Mouse (Mus musculus): ENCODE data around the gene Chst5. TPM values are rescaled to one million over a fixed set of nuclear protein-coding genes. Genes with fewer than 3 reads are reported as not detected.
A peak's percentile ranks its signal among the peaks of the same experiment; 100 is the strongest.

Gene Chst5
- polyA plus RNA-seq, 1 experiment = 0.06 TPM

DNA sequence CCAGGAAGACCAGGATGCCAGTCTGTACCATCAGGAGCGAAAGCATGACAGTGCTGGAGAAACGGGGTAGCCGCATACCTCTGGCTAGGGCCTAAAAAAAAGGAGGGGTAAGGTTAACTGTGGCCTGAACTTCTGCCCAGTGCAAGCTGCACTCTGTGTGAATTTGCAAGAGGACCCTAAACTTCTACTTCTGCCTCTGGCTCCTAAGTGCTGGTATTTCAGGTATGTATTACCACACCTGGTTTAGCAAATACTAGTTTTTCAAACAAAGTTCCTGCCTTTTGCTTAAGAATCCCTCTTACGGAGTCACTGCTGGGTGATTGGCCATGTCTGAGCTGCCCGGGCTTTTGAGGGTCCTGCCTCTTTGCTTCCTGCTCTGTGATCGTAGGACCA is 19.3 kb downstream of the Chst5 start:
- TF ChIP-seq POLR2A (IDR thresholded peaks at IDR 0.05; ENCODE audit: low read depth, low read length) (no peak), CTCF (conservative IDR thresholded peaks at IDR 0.05; ENCODE audit: insufficient read depth, insufficient read length, low read depth, low read length) (no peak)
- Histone ChIP-seq H3K27ac (ENCODE audit: insufficient read depth, low read depth, low read length) (no peak overlapping the region), H3K27me3 (replicated peaks; ENCODE audit: control insufficient read depth, insufficient read depth, low read length) (no peaks in the 10 kb centered on the region), H3K4me1 (ENCODE audit: control insufficient read depth, insufficient read depth, low read length) (no peaks in the 10 kb centered on the region), H3K4me3 (ENCODE audit: insufficient read depth, low read depth, low read length) (no peak overlapping the region), H3K36me3 (ENCODE audit: control insufficient read depth, insufficient read depth, low read length) (no peaks in the 10 kb centered on the region)
- 67% methylated on average over 6 of the region's 6 CpGs for WGBS
- DNase-seq = no peak

DNA sequence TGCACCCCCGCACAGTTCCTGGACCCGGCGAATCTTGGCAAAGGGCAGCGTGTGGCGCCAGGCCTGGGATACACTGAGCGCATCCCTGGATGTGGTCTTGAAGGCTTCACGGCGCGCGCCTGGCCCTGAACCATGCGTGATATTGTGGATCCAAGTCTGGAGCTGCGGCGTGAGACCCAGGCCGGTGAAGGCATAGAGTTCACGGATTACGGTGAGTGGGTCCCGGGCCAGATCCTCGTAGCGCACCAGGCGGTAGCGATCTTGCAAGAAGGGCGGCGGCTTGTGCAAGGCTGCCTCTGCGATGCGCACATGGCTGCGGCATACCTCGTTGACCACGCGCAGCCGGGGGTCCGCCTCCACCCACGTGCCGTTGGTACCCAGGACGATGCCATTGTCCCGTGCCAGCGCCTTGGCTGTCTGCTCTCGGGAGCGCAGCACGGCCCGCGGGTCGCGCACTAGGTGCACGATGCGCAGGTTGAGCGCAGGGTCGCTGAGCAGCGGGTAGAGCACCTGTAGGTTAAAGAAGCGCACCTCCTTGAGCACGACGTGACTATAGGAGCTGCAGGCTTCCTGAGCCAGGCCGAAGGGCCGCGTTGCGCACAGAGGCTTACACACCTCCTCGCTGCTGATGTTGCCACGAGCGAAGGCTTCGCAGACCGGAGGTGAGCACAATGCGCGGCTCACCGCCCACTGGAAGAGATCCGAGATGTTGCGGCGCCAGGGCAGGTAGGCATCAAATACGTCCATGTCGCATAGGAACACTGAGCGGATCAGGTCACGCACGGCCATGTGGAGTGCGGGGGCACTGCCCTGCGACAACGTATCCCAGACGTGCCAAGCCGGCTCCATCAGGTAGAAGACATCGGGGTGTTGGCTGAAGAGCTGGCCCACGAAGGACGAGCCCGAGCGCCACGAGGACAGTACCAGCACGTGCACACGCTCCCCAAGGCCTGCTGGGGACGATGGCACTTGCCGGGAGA is 20.0 kb downstream of the Chst5 start:
- Histone ChIP-seq H3K4me3 (ENCODE audit: insufficient read depth, low read depth, low read length) (no peak overlapping the region), H3K36me3 (ENCODE audit: control insufficient read depth, insufficient read depth, low read length) (no peaks in the 10 kb centered on the region), H3K27ac (ENCODE audit: insufficient read depth, low read depth, low read length) (no peak overlapping the region), H3K27me3 (replicated peaks; ENCODE audit: control insufficient read depth, insufficient read depth, low read length) (no peaks in the 10 kb centered on the region), H3K4me1 (ENCODE audit: control insufficient read depth, insufficient read depth, low read length) (no peaks in the 10 kb centered on the region)
- TF ChIP-seq CTCF (conservative IDR thresholded peaks at IDR 0.05; ENCODE audit: insufficient read depth, insufficient read length, low read depth, low read length) (no peak), POLR2A (IDR thresholded peaks at IDR 0.05; ENCODE audit: low read depth, low read length) (no peak)
- no peak for DNase-seq
- WGBS = 14% methylated on average over 86 of the region's 86 CpGs

DNA sequence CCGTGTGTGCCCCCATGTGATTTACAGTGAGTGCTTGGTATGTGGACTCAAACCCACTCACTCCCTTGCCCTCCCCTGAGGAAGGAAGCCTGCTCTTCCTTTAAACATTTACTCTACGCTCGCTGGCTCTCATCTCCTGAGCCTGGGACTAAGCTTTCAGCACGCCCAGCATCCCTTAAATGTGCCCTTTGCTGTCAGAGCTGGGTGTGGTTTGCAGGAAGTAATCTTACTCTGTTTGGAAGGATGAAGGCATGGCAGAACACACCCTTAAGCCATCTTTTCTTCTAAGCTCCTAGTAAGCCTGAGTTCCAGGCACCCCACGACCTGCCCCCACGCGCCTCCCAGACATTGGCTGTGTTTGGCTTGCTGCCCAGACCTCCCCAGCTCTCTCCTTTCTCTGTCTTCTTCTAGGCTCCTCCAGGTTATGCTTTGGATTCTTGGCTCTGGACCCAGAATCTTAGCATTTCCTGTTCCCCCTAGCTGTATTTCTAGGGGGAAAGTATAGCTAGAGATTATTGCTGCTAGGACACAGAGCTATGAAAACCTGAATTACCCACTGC is 22.1 kb downstream of the Chst5 start:
- Histone ChIP-seq H3K4me1 (ENCODE audit: control insufficient read depth, insufficient read depth, low read length) (no peaks in the 10 kb centered on the region), H3K4me3 (ENCODE audit: insufficient read depth, low read depth, low read length) (no peak overlapping the region), H3K27me3 (replicated peaks; ENCODE audit: control insufficient read depth, insufficient read depth, low read length) (no peaks in the 10 kb centered on the region), H3K36me3 (ENCODE audit: control insufficient read depth, insufficient read depth, low read length) (no peaks in the 10 kb centered on the region), H3K27ac (ENCODE audit: insufficient read depth, low read depth, low read length) (no peak overlapping the region)
- 24% methylated on average over 7 of the region's 7 CpGs for WGBS
- DNase-seq = no peak
- TF ChIP-seq POLR2A (IDR thresholded peaks at IDR 0.05; ENCODE audit: low read depth, low read length) = no peak
- TF ChIP-seq CTCF (conservative IDR thresholded peaks at IDR 0.05; ENCODE audit: insufficient read depth, insufficient read length, low read depth, low read length) = no peak

DNA sequence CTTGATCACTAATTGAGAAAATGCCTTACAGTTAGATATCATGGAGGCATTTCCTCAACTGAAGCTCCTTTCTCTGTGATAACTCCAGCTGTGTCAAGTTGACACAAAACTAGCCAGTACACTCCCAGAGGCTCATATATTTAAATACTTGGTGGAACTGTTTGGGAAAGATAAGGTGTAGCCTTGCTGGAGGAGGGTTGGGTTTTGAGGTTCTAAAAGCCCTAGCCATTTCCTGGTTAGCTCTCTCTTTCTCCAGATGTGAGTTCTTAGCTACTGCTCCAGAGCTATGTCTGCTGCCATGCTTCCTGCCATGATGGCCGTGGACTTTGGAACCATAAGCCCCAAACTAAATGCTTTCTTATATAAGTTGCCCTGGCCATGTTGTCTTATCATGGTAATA is 22.8 kb downstream of the Chst5 start:
- no peaks in the 10 kb centered on the region for H3K36me3 ChIP-seq (ENCODE audit: control insufficient read depth, insufficient read depth, low read length)
- 80% methylated on average over 1 of the region's 1 CpGs for WGBS
- H3K27ac ChIP-seq (ENCODE audit: insufficient read depth, low read depth, low read length) = no peak overlapping the region
- TF ChIP-seq CTCF (conservative IDR thresholded peaks at IDR 0.05; ENCODE audit: insufficient read depth, insufficient read length, low read depth, low read length) (no peak), POLR2A (IDR thresholded peaks at IDR 0.05; ENCODE audit: low read depth, low read length) (no peak)
- no peaks in the 10 kb centered on the region for H3K4me1 ChIP-seq (ENCODE audit: control insufficient read depth, insufficient read depth, low read length)
- H3K27me3 ChIP-seq (replicated peaks; ENCODE audit: control insufficient read depth, insufficient read depth, low read length) = no peaks in the 10 kb centered on the region
- no peak overlapping the region for H3K4me3 ChIP-seq (ENCODE audit: insufficient read depth, low read depth, low read length)
- DNase-seq = no peak

DNA sequence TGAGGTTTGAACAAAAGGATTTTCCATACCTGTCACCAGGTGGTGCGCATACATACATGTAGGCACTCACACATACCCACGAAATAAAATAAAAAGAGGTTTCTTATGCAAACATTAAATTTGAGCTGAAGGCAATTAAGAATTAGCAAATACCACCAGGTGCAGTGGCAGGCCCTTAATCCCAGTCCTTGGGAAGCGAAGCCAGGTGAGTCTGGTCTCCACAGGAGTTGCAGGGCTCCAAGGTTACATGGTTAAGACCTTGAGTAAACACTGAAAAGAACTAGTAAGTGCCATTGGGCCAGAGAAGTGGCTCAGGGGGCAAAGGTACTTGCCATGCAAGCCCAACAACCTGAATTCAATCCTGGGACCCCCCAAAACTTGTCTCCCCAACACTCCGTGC is 26.6 kb downstream of the Chst5 start:
- Histone ChIP-seq H3K4me1 (ENCODE audit: control insufficient read depth, insufficient read depth, low read length) (no peaks in the 10 kb centered on the region), H3K27ac (ENCODE audit: insufficient read depth, low read depth, low read length) (no peak overlapping the region), H3K36me3 (ENCODE audit: control insufficient read depth, insufficient read depth, low read length) (no peaks in the 10 kb centered on the region), H3K27me3 (replicated peaks; ENCODE audit: control insufficient read depth, insufficient read depth, low read length) (no peaks in the 10 kb centered on the region), H3K4me3 (ENCODE audit: insufficient read depth, low read depth, low read length) (no peak overlapping the region)
- 92% methylated on average over 4 of the region's 4 CpGs for WGBS
- DNase-seq = no peak
- no peak for TF ChIP-seq POLR2A (IDR thresholded peaks at IDR 0.05; ENCODE audit: low read depth, low read length)
- TF ChIP-seq CTCF (conservative IDR thresholded peaks at IDR 0.05; ENCODE audit: insufficient read depth, insufficient read length, low read depth, low read length) = no peak

DNA sequence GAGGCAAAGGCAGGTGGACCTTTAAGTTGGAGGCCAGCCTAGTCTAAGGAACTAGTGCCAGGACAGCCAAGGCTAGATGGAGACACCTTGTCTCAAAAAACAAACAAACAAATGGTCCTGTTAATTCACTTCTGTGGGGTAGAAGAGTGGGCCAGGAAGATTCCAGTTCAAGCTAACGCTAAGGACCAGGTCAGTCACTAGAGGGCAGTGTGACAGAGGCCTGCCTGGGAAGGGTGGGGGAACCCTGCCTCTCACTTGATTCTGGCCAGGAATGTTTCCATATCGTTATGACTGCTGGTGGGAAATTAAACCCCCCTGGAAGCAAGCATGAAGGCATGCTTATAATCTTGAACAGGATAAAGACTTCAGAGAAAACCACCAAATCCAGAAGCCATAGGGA is 28.7 kb downstream of the Chst5 start:
- H3K36me3 ChIP-seq (ENCODE audit: control insufficient read depth, insufficient read depth, low read length) = no peaks in the 10 kb centered on the region
- no peaks in the 10 kb centered on the region for H3K4me1 ChIP-seq (ENCODE audit: control insufficient read depth, insufficient read depth, low read length)
- H3K27ac ChIP-seq (ENCODE audit: insufficient read depth, low read depth, low read length) = no peak overlapping the region
- WGBS = 0% methylated on average over 2 of the region's 2 CpGs
- TF ChIP-seq CTCF (conservative IDR thresholded peaks at IDR 0.05; ENCODE audit: insufficient read depth, insufficient read length, low read depth, low read length) (peak; percentile 91), POLR2A (IDR thresholded peaks at IDR 0.05; ENCODE audit: low read depth, low read length) (no peak)
- no peak overlapping the region for H3K4me3 ChIP-seq (ENCODE audit: insufficient read depth, low read depth, low read length)
- no peaks in the 10 kb centered on the region for H3K27me3 ChIP-seq (replicated peaks; ENCODE audit: control insufficient read depth, insufficient read depth, low read length)
- DNase-seq = peak; percentile 50

DNA sequence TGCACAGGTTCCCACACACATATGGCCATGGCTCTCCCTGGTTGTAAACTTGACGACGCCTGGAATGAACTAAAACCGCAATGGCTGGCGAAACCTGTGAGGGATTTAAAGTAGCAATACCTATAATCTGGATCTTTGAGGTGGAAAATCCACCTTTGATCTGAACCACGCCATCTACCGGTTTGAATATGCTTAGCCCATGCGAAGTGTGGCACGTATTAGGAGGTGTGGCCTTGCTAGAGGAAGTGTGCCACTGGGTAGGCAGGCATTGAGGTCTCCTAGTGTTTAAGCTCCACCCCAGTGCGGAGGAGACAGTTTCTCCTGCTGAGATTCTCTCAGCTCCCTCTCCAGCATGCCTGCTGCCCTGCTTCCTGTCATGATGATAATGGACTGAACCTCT is 32.5 kb downstream of the Chst5 start:
- no peak for TF ChIP-seq POLR2A (IDR thresholded peaks at IDR 0.05; ENCODE audit: low read depth, low read length)
- TF ChIP-seq CTCF (conservative IDR thresholded peaks at IDR 0.05; ENCODE audit: insufficient read depth, insufficient read length, low read depth, low read length) = no peak
- H3K4me1 ChIP-seq (ENCODE audit: control insufficient read depth, insufficient read depth, low read length) = no peaks in the 10 kb centered on the region; the same call in 1 of the 2 replicates
- no peak overlapping the region for H3K27ac ChIP-seq (ENCODE audit: insufficient read depth, low read depth, low read length)
- WGBS = 74% methylated on average over 9 of the region's 9 CpGs
- H3K36me3 ChIP-seq (ENCODE audit: control insufficient read depth, insufficient read depth, low read length) = no peaks in the 10 kb centered on the region
- H3K27me3 ChIP-seq (replicated peaks; ENCODE audit: control insufficient read depth, insufficient read depth, low read length) = no peaks in the 10 kb centered on the region
- no peak for DNase-seq
- H3K4me3 ChIP-seq (ENCODE audit: insufficient read depth, low read depth, low read length) = no peak overlapping the region

All from kidney, adult 2 months (tissue).